Mouse (Mus musculus) liver, embryonic 13.5 days (tissue): ENCODE data around the gene E030030I06Rik. TPM values are rescaled to one million over a fixed set of nuclear protein-coding genes. Genes with fewer than 3 reads are reported as not detected.
"Not testable (repeated sequence)": the region's sequence is repeated elsewhere in the genome, so short reads cannot be mapped to it uniquely, and the experiment has no call there.

Experiments used
- ATAC-seq: fragments of 200-750 bp; cut with Nextera tagmentation; 2 replicates; pipeline ENCODE4 v1.8.0; 2017; ENCODE audit warnings: low read depth, mild to moderate bottlenecking, moderate number of reproducible peaks, moderate library complexity
- DNase-seq: peaks from one replicate; pipeline ENCODE4 v3.0.0; 2022
- H3K27ac ChIP-seq: fragments of 300-500 bp; sonication (generic); 2 replicates; pipeline ENCODE4 v1.5.1; 2015; ENCODE audit warnings: moderate library complexity, mild to moderate bottlenecking, inconsistent platforms
- H3K27me3 ChIP-seq: fragments of 300-500 bp; sonication (generic); 2 replicates; pipeline ENCODE4 v1.6.1; 2015; ENCODE audit warnings: mild to moderate bottlenecking, inconsistent platforms
- H3K36me3 ChIP-seq: fragments of 300-500 bp; sonication (generic); 2 replicates; pipeline ENCODE4 v1.6.1; 2015; ENCODE audit warnings: mild to moderate bottlenecking, inconsistent platforms
- H3K4me1 ChIP-seq: fragments of 300-500 bp; sonication (generic); replicated peaks from 2 replicates; pipeline ENCODE4 v1.6.1; 2015; ENCODE audit warnings: inconsistent platforms
- H3K4me2 ChIP-seq: fragments of 300-500 bp; sonication (generic); 2 replicates; pipeline ENCODE4 v1.6.1; 2015; ENCODE audit warnings: inconsistent platforms, mild to moderate bottlenecking, moderate library complexity
- H3K4me3 ChIP-seq: fragments of 300-500 bp; sonication (generic); replicated peaks from 2 replicates; pipeline ENCODE4 v1.5.1; 2015; ENCODE audit warnings: mild to moderate bottlenecking, inconsistent platforms
- H3K9ac ChIP-seq: fragments of 300-500 bp; sonication (generic); 2 replicates; pipeline ENCODE4 v1.6.1; 2015; ENCODE audit warnings: mild to moderate bottlenecking, inconsistent platforms
- H3K9me3 ChIP-seq: fragments of 300-500 bp; sonication (generic); replicated peaks from 2 replicates; pipeline ENCODE4 v1.6.1; 2016; ENCODE audit warnings: inconsistent platforms
- WGBS: fragments of 180-500 bp; shearing (Covaris S2); methylation state at CpG from one replicate; pipeline ENCODE4 v1.1.7; 2015; ENCODE audit not compliant: insufficient replicate concordance; 5-methylcytosine and 5-hydroxymethylcytosine counted together
- polyA plus RNA-seq: library from polyadenylated mRNA; unstranded; fragments of >200 nt; fragmentation: Nextera tagmentation; extraction: Ambion mirVana; gene quantifications from 2 replicates; pipeline ENCODE4 v1.2.1, GENCODE M21; 2015

Gene E030030I06Rik
- polyA plus RNA-seq, 1 experiment from 2014 or later: 3.0 TPM

- not testable (repeated sequence) for H3K9ac ChIP-seq, H3K36me3 ChIP-seq, ATAC-seq, DNase-seq, H3K4me1 ChIP-seq, H3K9me3 ChIP-seq, H3K27ac ChIP-seq
- peak overlapping the region; percentile 60 for H3K4me3 ChIP-seq
- H3K4me2 ChIP-seq: peak overlapping the region; percentile 12; the same call in 1 of the 2 replicates
- peaks cover 79% of the 10 kb centered on the region for H3K27me3 ChIP-seq
- WGBS: 2% methylated on average over 55 of the region's 55 CpGs
Measured at GRCm38 (mm10) chr10:22151056-22151862, 2.2 kb upstream of the E030030I06Rik start.

- Histone ChIP-seq H3K4me1 (peaks cover 5% of the 10 kb centered on the region; the same call in 1 of the 2 replicates), H3K36me3 (no peaks in the 10 kb centered on the region), H3K9ac (no peak overlapping the region), H3K27ac (no peak overlapping the region), H3K4me3 (peak overlapping the region; percentile 60; the same call in 1 of the 2 replicates), H3K9me3 (no peaks in the 10 kb centered on the region), H3K4me2 (peak overlapping the region; percentile 79), H3K27me3 (peaks cover 72% of the 10 kb centered on the region)
- ATAC-seq (no peak), DNase-seq (no peak)
- WGBS: under 1% methylated on average over 27 of the region's 27 CpGs
Measured at GRCm38 (mm10) chr10:22150593-22150992, 1.5 kb upstream of the E030030I06Rik start.

GRCm38 (mm10) chr10:22149691-22150465 lies 808 bp upstream of the E030030I06Rik start:
- Histone ChIP-seq H3K4me1 (peaks cover 5% of the 10 kb centered on the region; the same call in 1 of the 2 replicates), H3K9me3 (no peaks in the 10 kb centered on the region), H3K4me3 (peak overlapping the region; percentile 60), H3K4me2 (peak overlapping the region; percentile 79), H3K27me3 (peaks cover 65% of the 10 kb centered on the region), H3K9ac (no peak overlapping the region), H3K36me3 (no peaks in the 10 kb centered on the region), H3K27ac (no peak overlapping the region)
- no peak for ATAC-seq
- no peak for DNase-seq
- under 1% methylated on average over 50 of the region's 50 CpGs for WGBS

GRCm38 (mm10) chr10:22148441-22149072 lies 513 bp downstream of the E030030I06Rik start:
- peak overlapping the region; percentile 31 for H3K9ac ChIP-seq
- H3K27ac ChIP-seq: no peak overlapping the region
- ATAC-seq (peak; percentile 75), DNase-seq (no peak)
- peaks cover 52% of the 10 kb centered on the region for H3K27me3 ChIP-seq
- H3K4me1 ChIP-seq: peaks cover 5% of the 10 kb centered on the region; the same call in 1 of the 2 replicates
- H3K9me3 ChIP-seq: no peaks in the 10 kb centered on the region
- no peaks in the 10 kb centered on the region for H3K36me3 ChIP-seq
- H3K4me3 ChIP-seq: peak overlapping the region; percentile 60
- peak overlapping the region; percentile 79 for H3K4me2 ChIP-seq
- WGBS: under 1% methylated on average over 45 of the region's 50 CpGs

- WGBS: 53% methylated on average over 5 of the region's 5 CpGs
- H3K4me1 ChIP-seq: no peaks in the 10 kb centered on the region
- peaks cover 3% of the 10 kb centered on the region; the same call in 1 of the 2 replicates for H3K27me3 ChIP-seq
- H3K9me3 ChIP-seq: no peaks in the 10 kb centered on the region
- H3K9ac ChIP-seq: no peak overlapping the region
- H3K27ac ChIP-seq: no peak overlapping the region
- H3K4me3 ChIP-seq: no peak overlapping the region
- DNase-seq (no peak), ATAC-seq (no peak)
- no peaks in the 10 kb centered on the region for H3K36me3 ChIP-seq
- no peak overlapping the region for H3K4me2 ChIP-seq
Measured at GRCm38 (mm10) chr10:22142926-22143325, 6.1 kb downstream of the E030030I06Rik start.

GRCm38 (mm10) chr10:22142194-22142593 lies 6.9 kb downstream of the E030030I06Rik start:
- not testable (repeated sequence) for H3K27ac ChIP-seq, H3K36me3 ChIP-seq, H3K4me2 ChIP-seq, H3K27me3 ChIP-seq, H3K9me3 ChIP-seq, H3K9ac ChIP-seq, H3K4me3 ChIP-seq, H3K4me1 ChIP-seq, ATAC-seq, DNase-seq
- WGBS: 64% methylated on average over 1 of the region's 1 CpGs

- 2% methylated on average over 19 of the region's 19 CpGs for WGBS
- H3K4me1 ChIP-seq: no peaks in the 10 kb centered on the region
- peak overlapping the region; percentile 27 for H3K4me3 ChIP-seq
- no peak overlapping the region for H3K9ac ChIP-seq
- H3K4me2 ChIP-seq: peak overlapping the region; percentile 51
- no peak for DNase-seq
- H3K27ac ChIP-seq: no peak overlapping the region
- no peaks in the 10 kb centered on the region for H3K9me3 ChIP-seq
- H3K27me3 ChIP-seq: peaks cover 3% of the 10 kb centered on the region; the same call in 1 of the 2 replicates
- ATAC-seq: no peak
- H3K36me3 ChIP-seq: no peaks in the 10 kb centered on the region
Measured at GRCm38 (mm10) chr10:22140665-22141280, 8.3 kb downstream of the E030030I06Rik start.

- 46% methylated on average over 2 of the region's 2 CpGs for WGBS
- H3K4me1 ChIP-seq: no peaks in the 10 kb centered on the region
- H3K27me3 ChIP-seq: no peaks in the 10 kb centered on the region
- no peak overlapping the region for H3K4me3 ChIP-seq
- DNase-seq (no peak), ATAC-seq (no peak)
- no peaks in the 10 kb centered on the region for H3K36me3 ChIP-seq
- H3K4me2 ChIP-seq: no peak overlapping the region
- no peak overlapping the region for H3K9ac ChIP-seq
- no peaks in the 10 kb centered on the region for H3K9me3 ChIP-seq
- no peak overlapping the region for H3K27ac ChIP-seq
Measured at GRCm38 (mm10) chr10:22074531-22074930, 74.5 kb downstream of the E030030I06Rik start.

GRCm38 (mm10) chr10:22072739-22073138 lies 76.3 kb downstream of the E030030I06Rik start:
- WGBS: 32% methylated on average over 2 of the region's 2 CpGs
- no peaks in the 10 kb centered on the region for H3K9me3 ChIP-seq
- DNase-seq (no peak), ATAC-seq (no peak)
- no peaks in the 10 kb centered on the region for H3K4me1 ChIP-seq
- H3K36me3 ChIP-seq: no peaks in the 10 kb centered on the region
- H3K27me3 ChIP-seq: no peaks in the 10 kb centered on the region
- H3K4me2 ChIP-seq: no peak overlapping the region
- H3K4me3 ChIP-seq: no peak overlapping the region
- H3K9ac ChIP-seq: no peak overlapping the region
- H3K27ac ChIP-seq: no peak overlapping the region

GRCm38 (mm10) chr10:22070576-22070975 lies 78.5 kb downstream of the E030030I06Rik start:
- H3K9me3 ChIP-seq: no peaks in the 10 kb centered on the region
- H3K27me3 ChIP-seq: no peaks in the 10 kb centered on the region
- no peak overlapping the region for H3K4me3 ChIP-seq
- WGBS: 49% methylated on average over 4 of the region's 4 CpGs
- ATAC-seq (no peak), DNase-seq (no peak)
- H3K36me3 ChIP-seq: no peaks in the 10 kb centered on the region
- H3K4me1 ChIP-seq: no peaks in the 10 kb centered on the region
- no peak overlapping the region for H3K27ac ChIP-seq
- no peak overlapping the region for H3K9ac ChIP-seq
- H3K4me2 ChIP-seq: no peak overlapping the region

GRCm38 (mm10) chr10:22070168-22070567 lies 78.9 kb downstream of the E030030I06Rik start:
- 54% methylated on average over 2 of the region's 2 CpGs for WGBS
- H3K4me1 ChIP-seq: no peaks in the 10 kb centered on the region
- H3K9me3 ChIP-seq: no peaks in the 10 kb centered on the region
- no peak overlapping the region for H3K4me3 ChIP-seq
- H3K36me3 ChIP-seq: no peaks in the 10 kb centered on the region
- H3K27me3 ChIP-seq: no peaks in the 10 kb centered on the region
- no peak overlapping the region for H3K4me2 ChIP-seq
- H3K9ac ChIP-seq: no peak overlapping the region
- ATAC-seq (no peak), DNase-seq (no peak)
- H3K27ac ChIP-seq: no peak overlapping the region
